Mouse (Mus musculus): ENCODE data around the gene Tfr2.
"Not testable (repeated sequence)": the region's sequence is repeated elsewhere in the genome, so short reads cannot be mapped to it uniquely, and the experiment has no call there.

Gene Tfr2

GRCm38 (mm10) chr5:137583670-137584169 lies 14.1 kb downstream of the Tfr2 start:
- DNase-seq (ENCODE audit: low spot score in 2 of 2), result no peak

- peak; percentile 52 to 58 for DNase-seq (ENCODE audit: low spot score in 2 of 2)
These were observed 15.3 kb downstream of the Tfr2 start for GRCm38 (mm10) chr5:137584976-137585375.

GRCm38 (mm10) chr5:137590507-137590906 lies 20.9 kb downstream of the Tfr2 start:
- DNase-seq (ENCODE audit: low spot score in 2 of 2), result no peak

GRCm38 (mm10) chr5:137595921-137596320 lies 26.3 kb downstream of the Tfr2 start:
- DNase-seq (ENCODE audit: low spot score in 2 of 2), result no peak

- DNase-seq (ENCODE audit: low spot score in 2 of 2), result no peak
These were observed 27.1 kb downstream of the Tfr2 start for GRCm38 (mm10) chr5:137596601-137597261.

- no peak for DNase-seq (ENCODE audit: low spot score in 2 of 2)
These were observed 28.0 kb downstream of the Tfr2 start for GRCm38 (mm10) chr5:137597625-137598024.

GRCm38 (mm10) chr5:137598100-137598826 lies 28.6 kb downstream of the Tfr2 start:
- DNase-seq (ENCODE audit: low spot score in 2 of 2), result no peak

GRCm38 (mm10) chr5:137599600-137599999 lies 30.0 kb downstream of the Tfr2 start:
- no peak for DNase-seq (ENCODE audit: low spot score in 2 of 2)

- DNase-seq (ENCODE audit: low spot score in 2 of 2), result no peak
These were observed 30.6 kb downstream of the Tfr2 start for GRCm38 (mm10) chr5:137600281-137600618.

- DNase-seq (ENCODE audit: low spot score in 2 of 2), result peak; percentile 94 to 96
These were observed 31.2 kb downstream of the Tfr2 start, which contains the start of gene Mospd3 for GRCm38 (mm10) chr5:137600619-137601364. Gene Mospd3 (minus strand): TSS chr5:137601058.

GRCm38 (mm10) chr5:137601365-137601729 lies 31.7 kb downstream of the Tfr2 start:
- DNase-seq (ENCODE audit: low spot score in 2 of 2), result no peak

GRCm38 (mm10) chr5:137607860-137608653 lies 38.4 kb downstream of the Tfr2 start:
- no peak for DNase-seq (ENCODE audit: low spot score in 2 of 2)

- DNase-seq (ENCODE audit: low spot score in 2 of 2), result no peak
These were observed 39.1 kb downstream of the Tfr2 start for GRCm38 (mm10) chr5:137608654-137609190.

GRCm38 (mm10) chr5:137609292-137609691 lies 39.7 kb downstream of the Tfr2 start:
- DNase-seq (ENCODE audit: low spot score in 2 of 2), result no peak

- no peak for DNase-seq (ENCODE audit: low spot score in 2 of 2)
These were observed 40.4 kb downstream of the Tfr2 start for GRCm38 (mm10) chr5:137610056-137610455.

GRCm38 (mm10) chr5:137610548-137611244 lies 41.1 kb downstream of the Tfr2 start:
- DNase-seq (ENCODE audit: low spot score in 2 of 2), result peak in 1 of 2 experiments; percentile 60

GRCm38 (mm10) chr5:137611245-137611602 lies 41.6 kb downstream of the Tfr2 start:
- peak; percentile 44 to 59 for DNase-seq (ENCODE audit: low spot score in 2 of 2)

- peak in 1 of 2 experiments; percentile 23 for DNase-seq (ENCODE audit: low spot score in 2 of 2)
These were observed 43.4 kb downstream of the Tfr2 start for GRCm38 (mm10) chr5:137613076-137613475.

GRCm38 (mm10) chr5:137613550-137613949 lies 43.9 kb downstream of the Tfr2 start, which contains the start of gene Pcolce:
Gene Pcolce (minus strand): TSS chr5:137613784.
- DNase-seq (ENCODE audit: low spot score in 2 of 2), result peak; percentile 65 to 83

GRCm38 (mm10) chr5:137614921-137615320 lies 45.3 kb downstream of the Tfr2 start:
- DNase-seq (ENCODE audit: low spot score in 2 of 2), result not testable (repeated sequence)

- DNase-seq (ENCODE audit: low spot score in 2 of 2), result no peak
These were observed 45.7 kb downstream of the Tfr2 start for GRCm38 (mm10) chr5:137615347-137615746.
